9 mouse cellular contexts compared by ENCODE assay signal in genomic region chr7:51815473-51816282, GRCm38 (mm10). TPM values are rescaled to one million over a fixed set of nuclear protein-coding genes. Genes with fewer than 3 reads are reported as not detected.
DNase-seq lines count a peak whose midpoint lies in the region; ATAC-seq lines count a peak whose summit lies in the region.
"Had no signal": no experiment of that assay in that cellular context is flagged by ENCODE, and none has a peak within 500 bp of the region (broad histone marks: within the 10 kb centered on the region; RNA-seq: fewer than 3 reads in every experiment).

No protein-coding gene starts in this region.

- WGBS in forebrain, embryonic 15.5 days: 34% methylated on average over 4 of the region's 4 CpGs
- whole genome bisulfite sequencing in midbrain, embryonic 16.5 days: 45% methylated on average over 4 of the region's 4 CpGs

- no peaks in the 10 kb centered on the region for H3K27me3 ChIP-seq in forebrain, embryonic 15.5 days
- H3K27me3 ChIP-seq in midbrain, embryonic 16.5 days (ENCODE audit: control insufficient read depth, insufficient read depth, low read depth, low read length): no peaks in the 10 kb centered on the region

- no peaks in the 10 kb centered on the region for H3K9me3 ChIP-seq in forebrain, embryonic 15.5 days
- no peaks in the 10 kb centered on the region for H3K9me3 ChIP-seq in midbrain, embryonic 16.5 days (replicated peaks; ENCODE audit: control insufficient read depth, low read length, poor library complexity, severe bottlenecking)

- no peak overlapping the region for H3K4me3 ChIP-seq in forebrain, embryonic 15.5 days
- no peak overlapping the region for H3K4me3 ChIP-seq in midbrain, embryonic 16.5 days (ENCODE audit: low read depth, low read length)
- H3K4me3 ChIP-seq: erythroblast, embryonic 14.5 days had no signal

- no peak overlapping the region for H3K4me2 ChIP-seq in forebrain, embryonic 15.5 days (replicated peaks)
- H3K4me2 ChIP-seq in midbrain, embryonic 16.5 days (ENCODE audit: low read length): no peak overlapping the region

- ATAC-seq in forebrain, embryonic 15.5 days (replicated peaks): peak; percentile 91
- ATAC-seq in midbrain, embryonic 16.5 days: peak; percentile 94

- H3K4me1 ChIP-seq in forebrain, embryonic 15.5 days: peaks cover 14% of the 10 kb centered on the region; the same call in 1 of the 2 replicates
- no peaks in the 10 kb centered on the region; the same call in none of the 2 replicates for H3K4me1 ChIP-seq in midbrain, embryonic 16.5 days (ENCODE audit: control insufficient read depth, insufficient read depth, low read length)

- DNase-seq in layer of hippocampus, adult 9-11 months: peak; percentile 17
- no peak for DNase-seq in layer of hippocampus, adult 9-10 months (ENCODE audit: low spot score)
- peak; percentile 79 for DNase-seq in brain, adult 2 months (ENCODE audit: low read depth, low spot score)
- no peak for DNase-seq in right cerebral cortex, adult 18-20 months
- no peak for DNase-seq in right cerebral cortex, postnatal 4 days
- no peak for DNase-seq in lung, postnatal 14 days

- no peak overlapping the region for H3K9ac ChIP-seq in forebrain, embryonic 15.5 days (replicated peaks)
- no peak overlapping the region for H3K9ac ChIP-seq in midbrain, embryonic 16.5 days (ENCODE audit: low read depth, low read length)

- no peaks in the 10 kb centered on the region for H3K36me3 ChIP-seq in forebrain, embryonic 15.5 days
- no peaks in the 10 kb centered on the region for H3K36me3 ChIP-seq in midbrain, embryonic 16.5 days (ENCODE audit: control insufficient read depth, insufficient read depth, low read length)

- H3K27ac ChIP-seq in forebrain, embryonic 15.5 days (replicated peaks): peak overlapping the region; percentile 31
- no peak overlapping the region; the same call in 1 of the 2 replicates for H3K27ac ChIP-seq in midbrain, embryonic 16.5 days (ENCODE audit: low read length)

RNA-seq across cellular contexts. Expression of gene Gas2, which starts 46.1 kb away (rescaled TPM):
- polyA plus RNA-seq in forebrain, embryonic 15.5 days (2015; fragmentation: Nextera tagmentation; extraction: Ambion mirVana): 15.5 and 19.7 TPM in 2 replicates
- polyA plus RNA-seq in midbrain, embryonic 16.5 days (2015; fragmentation: Nextera tagmentation; extraction: Ambion mirVana): 17.3 TPM in 2 replicates

RNA-seq across cellular contexts. Expression of gene Fancf, which starts 46.4 kb away (rescaled TPM):
- polyA plus RNA-seq in forebrain, embryonic 15.5 days (2015; fragmentation: Nextera tagmentation; extraction: Ambion mirVana): 11.2 and 11.8 TPM in 2 replicates
- polyA plus RNA-seq in midbrain, embryonic 16.5 days (2015; fragmentation: Nextera tagmentation; extraction: Ambion mirVana): 7.1 and 7.6 TPM in 2 replicates

Comparison
In these comparisons a context has a peak if more than half of its experiments do, and no peak if none do; other contexts are left out.
1. DNase-seq: peak in layer of hippocampus, adult 9-11 months (single experiment) and brain, adult 2 months (single experiment); none in layer of hippocampus, adult 9-10 months (single experiment), right cerebral cortex, adult 18-20 months (single experiment), right cerebral cortex, postnatal 4 days (single experiment) and lung, postnatal 14 days (single experiment).